Mouse (Mus musculus): ENCODE data around the gene Ms4a6c. TPM values are rescaled to one million over a fixed set of nuclear protein-coding genes. Genes with fewer than 3 reads are reported as not detected.
"Not testable (repeated sequence)": the region's sequence is repeated elsewhere in the genome, so short reads cannot be mapped to it uniquely, and the experiment has no call there.

Ms4a6c gene
- polyA plus RNA-seq, 2 experiments from 2014 or later, result 12.5 to 13.3 TPM

DNA sequence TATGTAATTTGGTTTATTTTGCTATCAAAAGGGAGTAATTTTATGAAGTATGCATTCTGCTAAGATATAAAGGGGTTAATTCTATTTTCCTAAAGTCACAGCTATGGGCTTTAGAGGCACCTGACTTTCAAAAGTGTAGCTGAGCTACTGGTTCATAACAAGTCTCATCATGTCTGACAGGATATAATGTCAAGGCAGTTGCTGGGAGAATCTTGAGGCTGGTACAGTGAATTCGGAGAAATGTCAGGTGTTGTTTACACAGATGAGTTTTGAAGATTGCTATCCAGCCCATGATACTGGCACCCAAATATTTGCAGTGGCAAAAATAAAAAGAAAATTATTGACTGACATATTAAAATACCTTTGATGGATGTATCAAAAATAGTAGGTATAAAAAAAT lies 35.7 kb downstream of the Ms4a6c start:
- ATAC-seq, result peak; percentile 57

GRCm38 (mm10) chr19:11513458-11513857 lies 44.3 kb downstream of the Ms4a6c start:
- ATAC-seq, result peak; percentile 62

GRCm38 (mm10) chr19:11516246-11516645 lies 47.1 kb downstream of the Ms4a6c start, which contains the start of gene Ms4a6b:
Gene Ms4a6b (plus strand): TSS chr19:11516512.
- no peak for ATAC-seq

- peak; percentile 60 for ATAC-seq
Measured at GRCm38 (mm10) chr19:11516845-11517244, 47.7 kb downstream of the Ms4a6c start.

DNA sequence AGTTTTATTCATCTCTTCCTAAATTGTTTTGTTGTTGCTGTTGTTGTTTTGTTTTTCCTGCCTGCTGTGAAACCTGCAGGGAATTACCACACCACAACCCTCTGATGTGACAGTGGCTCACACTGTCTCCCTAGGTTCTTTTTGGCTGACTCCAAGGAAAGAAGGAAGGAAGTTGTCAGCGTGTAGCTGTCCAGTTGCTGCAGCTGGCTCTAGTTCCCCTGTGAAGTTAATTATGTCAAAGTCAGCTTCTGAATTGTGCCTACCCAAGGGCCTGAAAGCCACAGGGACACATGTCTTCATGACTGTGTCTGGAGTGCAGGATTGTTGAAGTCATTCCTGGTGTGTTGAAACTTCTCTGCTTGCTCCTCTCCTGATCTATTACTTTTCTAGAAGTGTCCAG lies 48.2 kb downstream of the Ms4a6c start:
- not testable (repeated sequence) for ATAC-seq

DNA sequence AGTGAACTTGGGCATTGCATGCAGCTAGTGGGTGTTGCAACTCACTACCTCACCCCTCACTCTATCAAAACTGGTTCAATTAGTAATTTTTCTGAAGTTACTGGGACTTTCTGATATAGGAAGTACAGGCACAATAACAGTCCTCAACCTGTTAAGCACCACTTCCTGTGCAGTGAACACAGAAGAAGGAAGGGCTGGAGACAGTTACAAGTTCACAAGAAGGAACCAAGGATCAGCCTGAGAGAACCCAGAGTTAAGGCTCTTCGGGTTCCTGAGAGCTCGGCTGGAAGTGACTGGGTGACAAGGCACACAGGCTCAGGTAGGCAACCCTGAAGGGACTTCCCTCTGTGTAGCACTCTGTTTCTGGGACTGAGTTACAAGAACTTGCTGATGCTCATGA lies 49.2 kb downstream of the Ms4a6c start:
- peak; percentile 40 for ATAC-seq

GRCm38 (mm10) chr19:11520146-11520545 lies 51.0 kb downstream of the Ms4a6c start:
- ATAC-seq, result no peak

Other genes starting within 250 kb of the Ms4a6c start
- gene Ms4a12, start 236.9 kb upstream of the Ms4a6c start, polyA plus RNA-seq (2017; shearing (Covaris generic)), result not detected
- gene Ms4a1, start 203.1 kb upstream of the Ms4a6c start, polyA plus RNA-seq (2017; shearing (Covaris generic)), result 10 to 100 TPM in 1 of 2 experiments, under 1 TPM in 1; 0.89 to 16.6 TPM
- gene Ms4a5, start 185.5 kb upstream of the Ms4a6c start, polyA plus RNA-seq (2017; shearing (Covaris generic)), result not detected
- not detected for gene Ms4a14, start 154.9 kb upstream of the Ms4a6c start, polyA plus RNA-seq (2017; shearing (Covaris generic))
- gene Ms4a7, start 133.2 kb upstream of the Ms4a6c start, polyA plus RNA-seq (2017; shearing (Covaris generic)), result not detected
- 1 to 10 TPM in 1 of 2 experiments, not detected in 1; 1.3 TPM for gene Ms4a4a, start 93.8 kb upstream of the Ms4a6c start, polyA plus RNA-seq (2017; shearing (Covaris generic))
- gene Ms4a4c, start 64.6 kb upstream of the Ms4a6c start, polyA plus RNA-seq (2017; shearing (Covaris generic)), result 10 to 100 TPM; 51.6 to 56.7 TPM
- gene Ms4a4b, start 25.8 kb upstream of the Ms4a6c start, polyA plus RNA-seq (2017; shearing (Covaris generic)), result 1,000 to 10,000 TPM; 2,094 to 2,461 TPM
- 100 to 1,000 TPM; 497 to 564 TPM for gene Gm8369, start 16.6 kb downstream of the Ms4a6c start, polyA plus RNA-seq (2017; shearing (Covaris generic))
- 1,000 to 10,000 TPM; 1,243 to 1,295 TPM for gene Ms4a6b, start 47.1 kb downstream of the Ms4a6c start, polyA plus RNA-seq (2017; shearing (Covaris generic))
- 1 to 10 TPM; 4.1 to 4.9 TPM for gene Ms4a4d, start 67.4 kb downstream of the Ms4a6c start, polyA plus RNA-seq (2017; shearing (Covaris generic))
- 10 to 100 TPM; 14.3 to 14.9 TPM for gene Ms4a6d, start 135.5 kb downstream of the Ms4a6c start, polyA plus RNA-seq (2017; shearing (Covaris generic))
- not detected for gene Ms4a2, start 154.4 kb downstream of the Ms4a6c start, polyA plus RNA-seq (2017; shearing (Covaris generic))
- not detected for gene Ms4a3, start 171.5 kb downstream of the Ms4a6c start, polyA plus RNA-seq (2017; shearing (Covaris generic))
- gene Oosp2, start 191.2 kb downstream of the Ms4a6c start, polyA plus RNA-seq (2017; shearing (Covaris generic)), result not detected
- gene Oosp1, start 221.8 kb downstream of the Ms4a6c start, polyA plus RNA-seq (2017; shearing (Covaris generic)), result not detected
- not detected for gene Oosp3, start 227.7 kb downstream of the Ms4a6c start, polyA plus RNA-seq (2017; shearing (Covaris generic))